Mouse (Mus musculus) erythroblast, embryonic 14.5 days (primary cell): ENCODE measurements around the gene Abcb9.

ENCODE experiments used
- GATA1 ChIP-seq: IDR thresholded peaks from 2 replicates; pipeline ENCODE4 v1.6.1; 2012; ENCODE audit warnings: low read length, inconsistent platforms, mixed read lengths
- TAL1 ChIP-seq: IDR thresholded peaks from 3 replicates; pipeline ENCODE4 v1.6.1; 2012; ENCODE audit warnings: low read length, inconsistent platforms, mixed read lengths

GRCm38 (mm10) chr5:124111077-124111741 is 15.6 kb upstream of the Abcb9 start:
- TF ChIP-seq TAL1, result no peak
- TF ChIP-seq GATA1, result peak; percentile 31; the same call in 1 of the 2 replicates
